Mouse (Mus musculus): ENCODE results near the gene Zfp697. TPM values are rescaled to one million over a fixed set of nuclear protein-coding genes. Genes with fewer than 3 reads are reported as not detected.
"Not testable (repeated sequence)": the region's sequence is repeated elsewhere in the genome, so short reads cannot be mapped to it uniquely, and the experiment has no call there.

Gene Zfp697
- polyA plus RNA-seq, 1 experiment from 2014 or later, result 11.7 TPM

- H3K4me3 ChIP-seq (ENCODE audit: low read depth, low read length); H3K9ac ChIP-seq (ENCODE audit: low read length); H3K36me3 ChIP-seq (ENCODE audit: control insufficient read depth, insufficient read depth, low read length); H3K4me2 ChIP-seq (ENCODE audit: low read depth); DNase-seq (ENCODE audit: low spot score); H3K9me3 ChIP-seq (ENCODE audit: control insufficient read depth, low read length); ATAC-seq (ENCODE audit: insufficient read depth, low FRiP score, low TSS enrichment); H3K4me1 ChIP-seq (ENCODE audit: control insufficient read depth, insufficient read depth, low read length); H3K27me3 ChIP-seq (ENCODE audit: control insufficient read depth, insufficient read depth, low read length); H3K27ac ChIP-seq (ENCODE audit: low read depth, low read length): not testable (repeated sequence)
- WGBS, result 68% methylated on average over 5 of the region's 5 CpGs
These were observed 25.1 kb downstream of the Zfp697 start for GRCm38 (mm10) chr3:98407261-98407780.

GRCm38 (mm10) chr3:98410619-98411580 lies 28.6 kb downstream of the Zfp697 start:
- H3K4me3 ChIP-seq (ENCODE audit: low read depth, low read length); H3K9me3 ChIP-seq (ENCODE audit: control insufficient read depth, low read length); H3K4me1 ChIP-seq (ENCODE audit: control insufficient read depth, insufficient read depth, low read length); H3K27ac ChIP-seq (ENCODE audit: low read depth, low read length); H3K4me2 ChIP-seq (ENCODE audit: low read depth); H3K9ac ChIP-seq (ENCODE audit: low read length); ATAC-seq (ENCODE audit: insufficient read depth, low FRiP score, low TSS enrichment); DNase-seq (ENCODE audit: low spot score); H3K27me3 ChIP-seq (ENCODE audit: control insufficient read depth, insufficient read depth, low read length); H3K36me3 ChIP-seq (ENCODE audit: control insufficient read depth, insufficient read depth, low read length): not testable (repeated sequence)
- WGBS, result 94% methylated on average over 15 of the region's 27 CpGs

DNA sequence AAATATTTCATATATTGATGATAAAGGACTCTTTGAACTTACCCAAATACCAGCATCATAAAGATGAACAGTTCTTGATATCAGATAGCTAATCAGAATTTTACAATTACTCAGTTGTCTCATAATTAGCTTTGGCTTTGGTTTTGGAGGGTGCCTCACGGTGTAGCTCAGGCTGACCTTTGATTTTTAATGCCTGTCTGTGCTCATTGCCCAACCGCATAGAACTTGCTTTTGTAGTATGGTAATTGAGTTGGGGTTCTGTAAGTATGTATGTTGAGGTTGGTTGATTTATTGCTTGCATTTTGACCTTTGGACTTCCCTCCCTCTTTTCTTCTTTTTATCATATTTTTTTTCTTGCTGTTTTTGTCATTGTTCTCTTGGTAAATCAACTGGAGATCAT lies 31.5 kb downstream of the Zfp697 start:
- Histone ChIP-seq H3K27me3 (ENCODE audit: control insufficient read depth, insufficient read depth, low read length) (no peaks in the 10 kb centered on the region), H3K9ac (ENCODE audit: low read length) (no peak overlapping the region), H3K27ac (ENCODE audit: low read depth, low read length) (no peak overlapping the region), H3K4me2 (ENCODE audit: low read depth) (no peak overlapping the region), H3K4me3 (ENCODE audit: low read depth, low read length) (no peak overlapping the region), H3K36me3 (ENCODE audit: control insufficient read depth, insufficient read depth, low read length) (no peaks in the 10 kb centered on the region), H3K4me1 (ENCODE audit: control insufficient read depth, insufficient read depth, low read length) (no peaks in the 10 kb centered on the region), H3K9me3 (ENCODE audit: control insufficient read depth, low read length) (no peaks in the 10 kb centered on the region)
- ATAC-seq (ENCODE audit: insufficient read depth, low FRiP score, low TSS enrichment) (no peak), DNase-seq (ENCODE audit: low spot score) (no peak)
- WGBS, result 64% methylated on average over 2 of the region's 2 CpGs

- no peak overlapping the region for H3K27ac ChIP-seq (ENCODE audit: low read depth, low read length)
- H3K9ac ChIP-seq (ENCODE audit: low read length), result no peak overlapping the region
- no peak for ATAC-seq (ENCODE audit: insufficient read depth, low FRiP score, low TSS enrichment)
- H3K9me3 ChIP-seq (ENCODE audit: control insufficient read depth, low read length), result no peaks in the 10 kb centered on the region
- no peaks in the 10 kb centered on the region for H3K36me3 ChIP-seq (ENCODE audit: control insufficient read depth, insufficient read depth, low read length)
- H3K4me1 ChIP-seq (ENCODE audit: control insufficient read depth, insufficient read depth, low read length), result no peaks in the 10 kb centered on the region
- no peaks in the 10 kb centered on the region for H3K27me3 ChIP-seq (ENCODE audit: control insufficient read depth, insufficient read depth, low read length)
- H3K4me3 ChIP-seq (ENCODE audit: low read depth, low read length), result no peak overlapping the region
- DNase-seq (ENCODE audit: low spot score), result no peak
- H3K4me2 ChIP-seq (ENCODE audit: low read depth), result no peak overlapping the region
- WGBS, result 88% methylated on average over 3 of the region's 3 CpGs
These were observed 32.0 kb downstream of the Zfp697 start for GRCm38 (mm10) chr3:98414296-98414695.

DNA sequence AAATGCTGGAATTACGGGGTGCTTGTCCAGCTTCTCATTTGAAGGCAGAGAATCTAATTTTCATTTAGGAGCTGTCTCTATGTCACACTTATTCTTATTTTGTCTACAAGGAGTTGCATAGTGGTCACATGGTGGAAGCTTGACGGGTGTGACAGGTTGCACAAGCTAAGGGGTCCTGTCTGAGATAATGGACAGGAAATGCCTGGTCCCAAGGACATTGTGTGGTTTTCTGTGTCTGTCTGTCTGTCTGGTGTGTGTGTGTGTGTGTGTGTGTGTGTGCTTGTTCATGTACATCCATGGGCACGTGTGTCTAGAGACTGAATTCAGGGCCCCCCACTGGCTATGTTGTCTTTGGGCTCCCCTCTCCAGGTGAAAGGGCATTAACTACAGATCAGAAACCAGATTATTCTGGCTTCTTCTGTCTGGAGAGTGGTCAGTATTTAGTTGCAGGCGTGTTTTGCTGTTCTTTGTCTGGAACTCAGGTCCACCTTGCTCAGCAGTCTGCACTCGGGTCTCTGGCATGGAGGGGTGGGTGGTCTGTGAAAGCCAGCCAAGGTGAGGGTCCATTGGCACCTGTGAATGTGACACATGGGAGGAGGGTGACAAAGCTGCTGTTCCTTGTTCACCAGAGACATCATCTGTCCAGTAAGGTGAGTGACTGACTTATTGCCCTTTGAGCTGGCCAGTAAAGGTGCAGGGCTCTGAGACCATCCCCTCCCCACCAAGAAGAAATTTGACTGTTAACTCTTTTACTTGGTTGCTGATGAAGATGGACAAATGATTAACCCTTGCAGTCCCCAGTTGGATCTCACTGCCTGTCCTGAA lies 34.4 kb downstream of the Zfp697 start:
- no peak overlapping the region for H3K4me2 ChIP-seq (ENCODE audit: low read depth)
- H3K4me3 ChIP-seq (ENCODE audit: low read depth, low read length), result no peak overlapping the region
- H3K9ac ChIP-seq (ENCODE audit: low read length), result no peak overlapping the region
- no peaks in the 10 kb centered on the region for H3K9me3 ChIP-seq (ENCODE audit: control insufficient read depth, low read length)
- H3K27me3 ChIP-seq (ENCODE audit: control insufficient read depth, insufficient read depth, low read length), result no peaks in the 10 kb centered on the region
- no peaks in the 10 kb centered on the region for H3K36me3 ChIP-seq (ENCODE audit: control insufficient read depth, insufficient read depth, low read length)
- ATAC-seq (ENCODE audit: insufficient read depth, low FRiP score, low TSS enrichment) (no peak), DNase-seq (ENCODE audit: low spot score) (no peak)
- H3K4me1 ChIP-seq (ENCODE audit: control insufficient read depth, insufficient read depth, low read length), result no peaks in the 10 kb centered on the region
- no peak overlapping the region for H3K27ac ChIP-seq (ENCODE audit: low read depth, low read length)
- 75% methylated on average over 5 of the region's 5 CpGs for WGBS

GRCm38 (mm10) chr3:98417328-98417727 lies 35.1 kb downstream of the Zfp697 start:
- Histone ChIP-seq H3K27ac (ENCODE audit: low read depth, low read length) (no peak overlapping the region), H3K9me3 (ENCODE audit: control insufficient read depth, low read length) (no peaks in the 10 kb centered on the region), H3K9ac (ENCODE audit: low read length) (no peak overlapping the region), H3K4me1 (ENCODE audit: control insufficient read depth, insufficient read depth, low read length) (no peaks in the 10 kb centered on the region), H3K36me3 (ENCODE audit: control insufficient read depth, insufficient read depth, low read length) (no peaks in the 10 kb centered on the region), H3K4me2 (ENCODE audit: low read depth) (no peak overlapping the region), H3K4me3 (ENCODE audit: low read depth, low read length) (no peak overlapping the region), H3K27me3 (ENCODE audit: control insufficient read depth, insufficient read depth, low read length) (no peaks in the 10 kb centered on the region)
- 85% methylated on average over 4 of the region's 4 CpGs for WGBS
- DNase-seq (ENCODE audit: low spot score) (no peak), ATAC-seq (ENCODE audit: insufficient read depth, low FRiP score, low TSS enrichment) (no peak)

- no peak for ATAC-seq (ENCODE audit: insufficient read depth, low FRiP score, low TSS enrichment)
- H3K9me3 ChIP-seq (ENCODE audit: control insufficient read depth, low read length), result no peaks in the 10 kb centered on the region
- no peak overlapping the region for H3K4me2 ChIP-seq (ENCODE audit: low read depth)
- no peak overlapping the region for H3K9ac ChIP-seq (ENCODE audit: low read length)
- H3K4me3 ChIP-seq (ENCODE audit: low read depth, low read length), result no peak overlapping the region
- H3K36me3 ChIP-seq (ENCODE audit: control insufficient read depth, insufficient read depth, low read length), result no peaks in the 10 kb centered on the region
- 50% methylated on average over 6 of the region's 6 CpGs for WGBS
- H3K27me3 ChIP-seq (ENCODE audit: control insufficient read depth, insufficient read depth, low read length), result no peaks in the 10 kb centered on the region
- DNase-seq (ENCODE audit: low spot score), result no peak
- H3K27ac ChIP-seq (ENCODE audit: low read depth, low read length), result no peak overlapping the region
- no peaks in the 10 kb centered on the region for H3K4me1 ChIP-seq (ENCODE audit: control insufficient read depth, insufficient read depth, low read length)
These were observed 36.9 kb downstream of the Zfp697 start for GRCm38 (mm10) chr3:98418991-98419785.

DNA sequence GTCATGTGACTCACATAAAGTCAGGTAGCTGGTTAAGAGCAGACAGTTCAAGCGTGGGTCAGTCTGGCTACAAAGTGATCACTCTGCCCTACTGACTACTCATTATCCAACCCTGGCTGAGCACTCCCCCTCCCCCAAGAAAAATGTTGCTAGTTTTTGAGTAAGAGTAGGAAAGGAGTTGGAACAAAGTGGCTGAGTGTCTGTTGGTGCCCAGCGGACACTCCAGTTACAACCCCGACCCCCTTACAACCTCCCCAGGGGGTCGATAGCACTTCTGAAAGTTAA lies 37.5 kb downstream of the Zfp697 start:
- Histone ChIP-seq H3K4me3 (ENCODE audit: low read depth, low read length) (no peak overlapping the region), H3K27me3 (ENCODE audit: control insufficient read depth, insufficient read depth, low read length) (no peaks in the 10 kb centered on the region), H3K9ac (ENCODE audit: low read length) (no peak overlapping the region), H3K4me2 (ENCODE audit: low read depth) (no peak overlapping the region), H3K4me1 (ENCODE audit: control insufficient read depth, insufficient read depth, low read length) (no peaks in the 10 kb centered on the region), H3K27ac (ENCODE audit: low read depth, low read length) (no peak overlapping the region), H3K36me3 (ENCODE audit: control insufficient read depth, insufficient read depth, low read length) (no peaks in the 10 kb centered on the region), H3K9me3 (ENCODE audit: control insufficient read depth, low read length) (no peaks in the 10 kb centered on the region)
- DNase-seq (ENCODE audit: low spot score) (no peak), ATAC-seq (ENCODE audit: insufficient read depth, low FRiP score, low TSS enrichment) (no peak)
- 20% methylated on average over 4 of the region's 4 CpGs for WGBS
